Mouse (Mus musculus): Measurements from ENCODE around the gene Kank2. TPM values are rescaled to one million over a fixed set of nuclear protein-coding genes. Genes with fewer than 3 reads are reported as not detected.
A peak's percentile ranks its signal among the peaks of the same experiment; 100 is the strongest.

Gene Kank2
- polyA plus RNA-seq, 1 experiment from 2014 or later, result 26.3 TPM

DNA sequence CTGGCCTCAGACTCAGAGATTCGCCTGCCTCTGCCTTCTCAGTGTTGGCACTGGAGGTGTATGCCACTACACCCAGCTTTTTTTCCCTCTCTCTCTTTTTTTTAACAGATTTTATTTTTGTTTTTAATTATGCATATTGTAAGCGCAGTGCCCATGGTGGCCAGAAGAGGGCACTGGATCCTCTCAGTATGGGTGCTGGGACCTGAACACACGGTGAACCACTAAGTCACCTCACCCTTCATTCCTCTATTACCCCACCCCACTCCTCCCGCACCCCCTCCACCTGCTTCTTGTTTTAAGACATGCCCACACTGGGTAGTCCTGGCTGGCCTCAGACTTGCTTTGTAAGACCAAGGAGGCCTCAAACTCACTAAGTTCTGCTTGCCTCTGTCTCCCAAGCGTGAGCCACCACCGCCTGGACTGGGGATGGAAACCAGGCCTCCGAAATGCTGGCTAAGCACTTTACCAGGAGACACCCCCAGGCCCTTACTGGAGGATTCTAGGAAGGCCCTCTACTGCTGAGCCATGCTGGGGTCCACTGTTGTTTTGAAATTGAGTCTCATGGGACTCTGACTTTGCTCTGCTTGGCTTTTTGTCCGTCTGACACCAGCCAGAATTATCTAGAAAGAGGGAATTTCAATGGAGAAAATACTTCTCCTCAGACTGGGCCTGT lies 41.7 kb upstream of the Kank2 start:
- H3K4me1 ChIP-seq (replicated peaks; ENCODE audit: control insufficient read depth, insufficient read depth, low read length), result peaks cover 25% of the 10 kb centered on the region
- H3K4me2 ChIP-seq (ENCODE audit: low read depth, low read length), result no peak overlapping the region
- no peaks in the 10 kb centered on the region for H3K9me3 ChIP-seq (ENCODE audit: control insufficient read depth, low read length)
- H3K9ac ChIP-seq (ENCODE audit: low read length), result no peak overlapping the region
- H3K36me3 ChIP-seq (ENCODE audit: control insufficient read depth, insufficient read depth, low read length), result peaks cover 29% of the 10 kb centered on the region
- 57% methylated on average over 8 of the region's 8 CpGs for WGBS
- no peak for ATAC-seq (ENCODE audit: low read depth)
- H3K27me3 ChIP-seq (ENCODE audit: control insufficient read depth, insufficient read depth, low read depth, low read length), result no peaks in the 10 kb centered on the region
- no peak overlapping the region for H3K27ac ChIP-seq (ENCODE audit: low read length)
- no peak overlapping the region for H3K4me3 ChIP-seq (ENCODE audit: low read length)

DNA sequence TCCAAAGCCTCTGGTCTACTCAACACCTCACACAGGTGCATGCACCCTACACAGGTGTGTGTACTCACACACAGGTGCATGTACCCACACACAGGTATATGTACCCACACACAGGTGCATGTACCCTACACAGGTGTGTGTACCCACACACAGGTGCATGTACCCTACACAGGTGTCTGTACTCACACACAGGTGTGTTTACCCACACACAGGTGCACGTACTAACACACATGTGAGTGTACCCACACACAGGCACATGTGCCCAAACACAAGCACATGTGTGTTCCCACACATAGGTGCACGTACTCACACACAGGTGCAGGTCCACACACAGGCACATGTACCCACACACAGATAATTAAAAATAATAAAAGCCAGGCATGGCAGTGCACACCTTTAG lies 39.1 kb upstream of the Kank2 start:
- Histone ChIP-seq H3K27ac (ENCODE audit: low read length) (no peak overlapping the region), H3K4me2 (ENCODE audit: low read depth, low read length) (no peak overlapping the region), H3K9me3 (ENCODE audit: control insufficient read depth, low read length) (no peaks in the 10 kb centered on the region), H3K9ac (ENCODE audit: low read length) (no peak overlapping the region), H3K27me3 (ENCODE audit: control insufficient read depth, insufficient read depth, low read depth, low read length) (no peaks in the 10 kb centered on the region), H3K4me1 (replicated peaks; ENCODE audit: control insufficient read depth, insufficient read depth, low read length) (peaks cover 15% of the 10 kb centered on the region; the same call in 1 of the 2 replicates), H3K36me3 (ENCODE audit: control insufficient read depth, insufficient read depth, low read length) (peaks cover 37% of the 10 kb centered on the region), H3K4me3 (ENCODE audit: low read length) (no peak overlapping the region)
- WGBS, result 93% methylated on average over 2 of the region's 2 CpGs
- no peak for ATAC-seq (ENCODE audit: low read depth)

DNA sequence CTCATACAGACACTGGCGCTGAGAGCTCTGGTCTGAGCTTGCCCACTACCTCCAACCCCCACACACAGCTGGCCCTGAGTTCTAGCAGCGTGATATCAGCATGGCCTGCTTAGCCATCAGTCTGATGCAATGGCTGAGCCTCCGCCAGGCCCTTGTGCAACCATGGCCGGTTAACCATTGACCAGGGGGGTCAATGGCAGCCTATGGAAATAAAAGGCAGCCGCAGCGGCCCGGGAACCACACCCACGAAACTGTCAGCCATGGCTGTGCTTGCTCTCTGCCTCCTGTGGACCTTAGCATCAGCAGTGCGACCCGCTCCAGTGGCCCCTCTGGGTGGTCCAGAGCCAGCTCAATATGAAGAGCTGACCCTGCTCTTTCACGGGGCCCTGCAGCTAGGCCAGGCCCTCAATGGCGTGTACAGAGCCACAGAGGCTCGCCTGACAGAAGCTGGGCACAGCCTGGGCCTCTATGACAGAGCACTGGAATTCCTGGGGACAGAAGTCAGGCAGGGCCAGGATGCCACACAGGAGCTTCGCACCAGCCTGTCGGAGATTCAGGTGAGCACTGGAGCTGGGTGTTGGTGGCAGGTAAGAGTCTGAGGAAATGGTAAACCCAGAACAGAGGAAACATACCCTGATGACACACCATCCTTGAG lies 36.8 kb upstream of the Kank2 start, which contains the start of gene Angptl8:
Gene Angptl8 (plus strand): TSS at position 253 of the 655 bp plus-strand sequence.
- 58% methylated on average over 15 of the region's 15 CpGs for WGBS
- Histone ChIP-seq H3K4me2 (ENCODE audit: low read depth, low read length) (no peak within 1 kb of the TSS), H3K9me3 (ENCODE audit: control insufficient read depth, low read length) (no peaks in the 10 kb centered on the region), H3K27me3 (ENCODE audit: control insufficient read depth, insufficient read depth, low read depth, low read length) (no peaks in the 10 kb centered on the region), H3K36me3 (ENCODE audit: control insufficient read depth, insufficient read depth, low read length) (peaks cover 43% of the 10 kb centered on the region), H3K27ac (ENCODE audit: low read length) (peak within 1 kb of the TSS; percentile 62), H3K9ac (ENCODE audit: low read length) (peak within 1 kb of the TSS; percentile 54), H3K4me1 (replicated peaks; ENCODE audit: control insufficient read depth, insufficient read depth, low read length) (peaks cover 7% of the 10 kb centered on the region; the same call in 1 of the 2 replicates), H3K4me3 (ENCODE audit: low read length) (no peak within 1 kb of the TSS)
- ATAC-seq (ENCODE audit: low read depth), result peak; percentile 71

DNA sequence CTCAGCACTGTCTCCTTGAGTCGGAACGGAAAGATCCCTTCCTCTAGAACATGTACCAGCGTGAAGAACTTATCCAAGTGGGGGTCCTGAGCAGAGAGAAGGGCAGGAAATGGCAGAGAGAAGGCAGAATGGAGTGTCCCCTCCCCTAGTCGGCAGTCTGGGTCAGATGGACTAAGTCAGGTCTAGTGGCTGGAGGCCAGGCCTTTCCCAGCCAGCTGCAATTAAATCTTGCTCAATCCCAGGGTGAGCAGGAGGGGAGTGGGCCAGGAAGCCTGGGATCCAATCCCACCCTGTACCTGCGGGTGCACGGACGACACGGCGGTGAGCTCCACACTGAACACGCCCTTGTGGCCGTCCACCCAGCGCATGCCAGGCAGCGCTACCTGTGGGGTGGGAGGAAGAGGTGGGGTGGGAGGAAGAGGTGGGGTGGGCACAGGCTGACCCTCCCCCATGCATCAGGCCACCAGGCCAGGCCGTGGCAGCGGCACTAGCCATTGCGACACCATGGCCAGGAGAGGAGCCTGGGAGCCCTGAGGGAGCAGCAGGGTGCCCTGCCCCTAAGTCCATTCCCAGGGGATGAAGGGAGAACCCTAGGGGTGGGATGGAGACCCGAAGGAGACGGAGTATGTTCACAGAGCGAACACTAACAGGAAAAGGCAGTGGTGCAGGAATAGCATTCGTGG lies 33.2 kb upstream of the Kank2 start:
- WGBS, result 87% methylated on average over 19 of the region's 20 CpGs
- H3K4me3 ChIP-seq (ENCODE audit: low read length), result no peak overlapping the region
- H3K27ac ChIP-seq (ENCODE audit: low read length), result no peak overlapping the region
- peak; percentile 13; the same call in 1 of the 2 replicates for ATAC-seq (ENCODE audit: low read depth)
- peaks cover 7% of the 10 kb centered on the region; the same call in 1 of the 2 replicates for H3K4me1 ChIP-seq (replicated peaks; ENCODE audit: control insufficient read depth, insufficient read depth, low read length)
- H3K36me3 ChIP-seq (ENCODE audit: control insufficient read depth, insufficient read depth, low read length), result peaks cover 37% of the 10 kb centered on the region
- no peaks in the 10 kb centered on the region for H3K27me3 ChIP-seq (ENCODE audit: control insufficient read depth, insufficient read depth, low read depth, low read length)
- no peaks in the 10 kb centered on the region for H3K9me3 ChIP-seq (ENCODE audit: control insufficient read depth, low read length)
- H3K9ac ChIP-seq (ENCODE audit: low read length), result no peak overlapping the region
- H3K4me2 ChIP-seq (ENCODE audit: low read depth, low read length), result no peak overlapping the region

DNA sequence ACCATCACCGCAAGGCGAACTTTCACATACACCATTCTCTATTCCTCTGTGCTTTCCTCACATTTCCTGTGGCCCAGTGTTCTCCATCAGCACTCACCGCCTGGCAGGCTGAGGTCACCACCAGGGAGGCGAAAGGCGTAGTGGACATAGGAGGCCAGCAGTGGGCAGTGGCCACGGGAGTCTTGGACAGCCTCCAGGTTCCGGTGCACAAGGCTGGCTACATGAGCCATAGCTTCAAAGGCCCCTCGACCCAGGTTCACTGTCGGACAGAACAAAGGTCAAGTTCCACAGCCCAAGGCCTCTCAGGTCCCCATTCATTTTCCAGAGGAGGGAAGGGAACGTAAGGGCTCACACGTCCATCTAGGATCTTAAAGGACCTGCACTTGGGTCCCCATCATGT lies 32.4 kb upstream of the Kank2 start:
- WGBS, result 85% methylated on average over 11 of the region's 11 CpGs

DNA sequence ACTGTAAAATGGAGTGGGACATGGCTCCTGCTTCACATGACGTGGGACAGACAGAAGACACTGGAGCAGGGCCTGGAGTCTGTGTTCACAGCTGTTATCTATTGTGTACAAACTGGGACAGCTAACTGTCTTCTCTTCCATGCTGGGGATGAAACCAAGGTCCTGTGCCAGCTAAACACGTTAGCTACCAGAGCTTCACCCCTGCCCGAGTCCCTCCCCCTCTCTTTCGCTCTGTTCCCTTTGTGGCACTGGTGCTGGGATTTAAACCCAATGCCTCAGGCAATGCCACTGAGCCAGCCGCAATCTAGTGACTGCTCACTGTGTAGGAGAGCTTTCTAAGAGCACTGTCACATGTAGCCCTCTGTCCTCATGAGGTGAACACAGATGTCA lies 31.9 kb upstream of the Kank2 start:
- no peaks in the 10 kb centered on the region for H3K27me3 ChIP-seq (ENCODE audit: control insufficient read depth, insufficient read depth, low read depth, low read length)
- no peak overlapping the region for H3K4me2 ChIP-seq (ENCODE audit: low read depth, low read length)
- H3K27ac ChIP-seq (ENCODE audit: low read length), result no peak overlapping the region
- peaks cover 6% of the 10 kb centered on the region; the same call in 1 of the 2 replicates for H3K4me1 ChIP-seq (replicated peaks; ENCODE audit: control insufficient read depth, insufficient read depth, low read length)
- WGBS, result 82% methylated on average over 5 of the region's 5 CpGs
- H3K4me3 ChIP-seq (ENCODE audit: low read length), result no peak overlapping the region
- H3K9ac ChIP-seq (ENCODE audit: low read length), result no peak overlapping the region
- no peaks in the 10 kb centered on the region for H3K9me3 ChIP-seq (ENCODE audit: control insufficient read depth, low read length)
- ATAC-seq (ENCODE audit: low read depth), result no peak
- H3K36me3 ChIP-seq (ENCODE audit: control insufficient read depth, insufficient read depth, low read length), result peaks cover 36% of the 10 kb centered on the region

More for the DNA sequence above, 32.4 kb upstream of the Kank2 start:
- Histone ChIP-seq H3K36me3 (ENCODE audit: control insufficient read depth, insufficient read depth, low read length) (peaks cover 34% of the 10 kb centered on the region), H3K27me3 (ENCODE audit: control insufficient read depth, insufficient read depth, low read depth, low read length) (no peaks in the 10 kb centered on the region), H3K4me2 (ENCODE audit: low read depth, low read length) (no peak overlapping the region), H3K9me3 (ENCODE audit: control insufficient read depth, low read length) (no peaks in the 10 kb centered on the region), H3K4me1 (replicated peaks; ENCODE audit: control insufficient read depth, insufficient read depth, low read length) (peaks cover 7% of the 10 kb centered on the region; the same call in 1 of the 2 replicates), H3K4me3 (ENCODE audit: low read length) (no peak overlapping the region), H3K27ac (ENCODE audit: low read length) (no peak overlapping the region), H3K9ac (ENCODE audit: low read length) (no peak overlapping the region)
- no peak for ATAC-seq (ENCODE audit: low read depth)

DNA sequence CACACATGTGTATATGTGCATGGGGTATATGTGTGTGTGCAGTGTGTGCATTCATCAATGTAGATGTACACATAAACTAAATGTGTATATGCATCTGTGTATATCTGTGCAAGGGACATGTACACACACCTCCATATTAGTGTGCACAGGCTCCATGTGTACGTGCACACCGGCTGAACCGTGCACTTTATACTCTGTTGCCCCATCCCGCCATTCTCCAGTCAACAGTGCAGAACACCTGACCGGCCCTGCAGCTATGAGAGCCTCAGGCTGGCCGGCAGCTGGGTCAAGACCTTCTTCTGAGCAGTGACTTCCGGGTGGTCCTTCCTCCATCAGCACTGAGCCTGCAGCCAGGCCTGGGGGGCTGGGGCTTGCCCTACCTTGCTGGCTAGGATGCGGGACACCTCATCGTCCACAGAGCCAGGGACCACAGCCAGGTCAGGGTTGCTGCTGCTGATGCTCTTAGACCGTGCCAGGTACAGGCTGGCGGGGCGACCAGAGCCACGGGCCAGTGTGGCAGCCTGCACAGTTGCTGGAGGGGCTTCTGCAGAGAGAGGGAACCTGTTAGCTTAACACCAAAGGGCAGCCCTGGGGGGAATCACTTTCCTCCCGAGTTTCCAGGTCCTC lies 31.4 kb upstream of the Kank2 start:
- no peak overlapping the region for H3K27ac ChIP-seq (ENCODE audit: low read length)
- peaks cover under 1% of the 10 kb centered on the region; the same call in 1 of the 2 replicates for H3K4me1 ChIP-seq (replicated peaks; ENCODE audit: control insufficient read depth, insufficient read depth, low read length)
- no peak overlapping the region for H3K4me2 ChIP-seq (ENCODE audit: low read depth, low read length)
- ATAC-seq (ENCODE audit: low read depth), result no peak
- no peak overlapping the region for H3K4me3 ChIP-seq (ENCODE audit: low read length)
- WGBS, result 81% methylated on average over 14 of the region's 14 CpGs
- H3K36me3 ChIP-seq (ENCODE audit: control insufficient read depth, insufficient read depth, low read length), result peaks cover 36% of the 10 kb centered on the region
- no peaks in the 10 kb centered on the region for H3K27me3 ChIP-seq (ENCODE audit: control insufficient read depth, insufficient read depth, low read depth, low read length)
- H3K9ac ChIP-seq (ENCODE audit: low read length), result no peak overlapping the region
- H3K9me3 ChIP-seq (ENCODE audit: control insufficient read depth, low read length), result no peaks in the 10 kb centered on the region

DNA sequence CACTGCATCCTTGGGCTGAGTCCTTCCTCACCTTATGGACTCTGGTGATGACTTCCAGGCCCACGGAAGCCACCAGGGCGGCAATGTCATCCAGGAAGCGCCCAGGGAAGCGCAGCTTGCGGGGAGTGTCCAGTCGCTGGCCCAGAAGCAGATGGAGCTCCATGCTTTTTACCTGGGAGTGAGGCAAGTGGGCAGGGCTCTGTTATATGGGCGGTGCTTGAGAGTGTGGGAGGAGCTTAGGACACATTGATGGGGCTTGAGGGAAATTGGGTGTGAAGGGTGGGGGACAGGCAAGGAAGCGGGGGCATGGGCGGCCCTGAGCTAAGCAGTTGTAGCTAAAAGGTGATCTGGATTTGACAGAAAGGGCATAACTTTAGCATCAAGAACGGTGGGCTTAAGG lies 25.8 kb upstream of the Kank2 start:
- H3K4me1 ChIP-seq (replicated peaks; ENCODE audit: control insufficient read depth, insufficient read depth, low read length), result no peaks in the 10 kb centered on the region
- H3K27me3 ChIP-seq (ENCODE audit: control insufficient read depth, insufficient read depth, low read depth, low read length), result no peaks in the 10 kb centered on the region
- no peak overlapping the region for H3K4me3 ChIP-seq (ENCODE audit: low read length)
- H3K4me2 ChIP-seq (ENCODE audit: low read depth, low read length), result no peak overlapping the region
- H3K36me3 ChIP-seq (ENCODE audit: control insufficient read depth, insufficient read depth, low read length), result peaks cover 13% of the 10 kb centered on the region
- H3K9me3 ChIP-seq (ENCODE audit: control insufficient read depth, low read length), result no peaks in the 10 kb centered on the region
- 65% methylated on average over 10 of the region's 10 CpGs for WGBS
- no peak for ATAC-seq (ENCODE audit: low read depth)
- no peak overlapping the region for H3K9ac ChIP-seq (ENCODE audit: low read length)
- H3K27ac ChIP-seq (ENCODE audit: low read length), result no peak overlapping the region

DNA sequence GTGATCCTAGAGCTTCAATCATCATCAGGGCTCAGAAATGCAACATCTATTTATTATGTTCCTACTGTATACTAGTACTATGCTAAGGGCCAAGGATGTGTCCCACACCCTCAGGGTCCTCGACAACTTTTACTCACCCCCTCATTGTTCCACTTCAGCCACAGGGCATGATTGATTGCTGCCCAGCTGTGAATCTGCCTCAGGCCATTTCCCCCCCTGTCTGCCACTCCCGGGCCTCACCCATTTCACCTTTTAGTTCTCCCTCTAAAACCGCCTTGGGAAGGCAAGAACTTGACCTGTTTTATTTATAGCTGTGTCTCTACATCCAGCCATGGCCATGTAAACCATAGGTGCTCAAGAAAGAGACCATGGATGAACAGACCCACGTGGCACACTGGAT lies 25.4 kb upstream of the Kank2 start:
- no peak for ATAC-seq (ENCODE audit: low read depth)

More for the DNA sequence above, 25.4 kb upstream of the Kank2 start:
- no peak overlapping the region for H3K27ac ChIP-seq (ENCODE audit: low read length)
- no peak overlapping the region for H3K4me3 ChIP-seq (ENCODE audit: low read length)
- peaks cover 12% of the 10 kb centered on the region for H3K36me3 ChIP-seq (ENCODE audit: control insufficient read depth, insufficient read depth, low read length)
- no peak overlapping the region for H3K4me2 ChIP-seq (ENCODE audit: low read depth, low read length)
- no peaks in the 10 kb centered on the region for H3K27me3 ChIP-seq (ENCODE audit: control insufficient read depth, insufficient read depth, low read depth, low read length)
- H3K4me1 ChIP-seq (replicated peaks; ENCODE audit: control insufficient read depth, insufficient read depth, low read length), result no peaks in the 10 kb centered on the region
- no peaks in the 10 kb centered on the region for H3K9me3 ChIP-seq (ENCODE audit: control insufficient read depth, low read length)
- H3K9ac ChIP-seq (ENCODE audit: low read length), result no peak overlapping the region
- 62% methylated on average over 4 of the region's 4 CpGs for WGBS

All from lung, embryonic 16.5 days (tissue).